Mouse (Mus musculus): ENCODE measurements around the gene Castor2.

Castor2 gene

GRCm38 (mm10) chr5:134164688-134165087, 65.2 kb downstream of the Castor2 start:
- Histone ChIP-seq H3K27me3 (ENCODE audit: control insufficient read depth, insufficient read depth, low read length, poor library complexity, severe bottlenecking) (no peaks in the 10 kb centered on the region), H3K36me3 (ENCODE audit: control insufficient read depth, insufficient read depth, low read length, poor library complexity, severe bottlenecking) (peaks cover 9% of the 10 kb centered on the region)
- DNase-seq (ENCODE audit: low read depth, low spot score): no peak

- Histone ChIP-seq H3K36me3 (ENCODE audit: control insufficient read depth, insufficient read depth, low read length, poor library complexity, severe bottlenecking) (peaks cover 15% of the 10 kb centered on the region), H3K27me3 (ENCODE audit: control insufficient read depth, insufficient read depth, low read length, poor library complexity, severe bottlenecking) (no peaks in the 10 kb centered on the region)
- no peak for DNase-seq (ENCODE audit: low read depth, low spot score)
Observed at GRCm38 (mm10) chr5:134166642-134167041, 67.1 kb downstream of the Castor2 start.

GRCm38 (mm10) chr5:134168033-134168432, 68.5 kb downstream of the Castor2 start:
- no peak for DNase-seq (ENCODE audit: low read depth, low spot score)
- no peaks in the 10 kb centered on the region for H3K27me3 ChIP-seq (ENCODE audit: control insufficient read depth, insufficient read depth, low read length, poor library complexity, severe bottlenecking)
- H3K36me3 ChIP-seq (ENCODE audit: control insufficient read depth, insufficient read depth, low read length, poor library complexity, severe bottlenecking): peaks cover 15% of the 10 kb centered on the region

GRCm38 (mm10) chr5:134169231-134169630, 69.7 kb downstream of the Castor2 start:
- Histone ChIP-seq H3K27me3 (ENCODE audit: control insufficient read depth, insufficient read depth, low read length, poor library complexity, severe bottlenecking) (no peaks in the 10 kb centered on the region), H3K36me3 (ENCODE audit: control insufficient read depth, insufficient read depth, low read length, poor library complexity, severe bottlenecking) (peaks cover 11% of the 10 kb centered on the region)
- DNase-seq (ENCODE audit: low read depth, low spot score): no peak

GRCm38 (mm10) chr5:134170167-134170566, 70.7 kb downstream of the Castor2 start:
- H3K36me3 ChIP-seq (ENCODE audit: control insufficient read depth, insufficient read depth, low read length, poor library complexity, severe bottlenecking): peaks cover 11% of the 10 kb centered on the region
- no peaks in the 10 kb centered on the region for H3K27me3 ChIP-seq (ENCODE audit: control insufficient read depth, insufficient read depth, low read length, poor library complexity, severe bottlenecking)
- no peak for DNase-seq (ENCODE audit: low read depth, low spot score)

- Histone ChIP-seq H3K27me3 (ENCODE audit: control insufficient read depth, insufficient read depth, low read length, poor library complexity, severe bottlenecking) (no peaks in the 10 kb centered on the region), H3K36me3 (ENCODE audit: control insufficient read depth, insufficient read depth, low read length, poor library complexity, severe bottlenecking) (peaks cover 6% of the 10 kb centered on the region; the same call in 1 of the 2 replicates)
Observed at GRCm38 (mm10) chr5:134173206-134173605, 73.7 kb downstream of the Castor2 start.

GRCm38 (mm10) chr5:134175696-134176095, 76.2 kb downstream of the Castor2 start:
- Histone ChIP-seq H3K27me3 (ENCODE audit: control insufficient read depth, insufficient read depth, low read length, poor library complexity, severe bottlenecking) (no peaks in the 10 kb centered on the region), H3K36me3 (ENCODE audit: control insufficient read depth, insufficient read depth, low read length, poor library complexity, severe bottlenecking) (peaks cover 4% of the 10 kb centered on the region; the same call in 1 of the 2 replicates)
- no peak for DNase-seq (ENCODE audit: low read depth, low spot score)

More at GRCm38 (mm10) chr5:134173206-134173605, 73.7 kb downstream of the Castor2 start:
- DNase-seq (ENCODE audit: low read depth, low spot score): peak; percentile 66

GRCm38 (mm10) chr5:134176169-134176881, 76.8 kb downstream of the Castor2 start, which contains the start of gene Rcc1l:
TSS of gene Rcc1l (minus strand) at chr5:134176774.
- peaks cover 2% of the 10 kb centered on the region; the same call in 1 of the 2 replicates for H3K36me3 ChIP-seq (ENCODE audit: control insufficient read depth, insufficient read depth, low read length, poor library complexity, severe bottlenecking)
- DNase-seq (ENCODE audit: low read depth, low spot score): peak; percentile 93
- no peaks in the 10 kb centered on the region for H3K27me3 ChIP-seq (ENCODE audit: control insufficient read depth, insufficient read depth, low read length, poor library complexity, severe bottlenecking)

- DNase-seq (ENCODE audit: low read depth, low spot score): no peak
- H3K36me3 ChIP-seq (ENCODE audit: control insufficient read depth, insufficient read depth, low read length, poor library complexity, severe bottlenecking): no peaks in the 10 kb centered on the region
- no peaks in the 10 kb centered on the region for H3K27me3 ChIP-seq (ENCODE audit: control insufficient read depth, insufficient read depth, low read length, poor library complexity, severe bottlenecking)
Observed at GRCm38 (mm10) chr5:134178536-134178935, 79.0 kb downstream of the Castor2 start.

GRCm38 (mm10) chr5:134179871-134180270, 80.4 kb downstream of the Castor2 start:
- peak; percentile 95 for DNase-seq (ENCODE audit: low read depth, low spot score)
- no peaks in the 10 kb centered on the region for H3K27me3 ChIP-seq (ENCODE audit: control insufficient read depth, insufficient read depth, low read length, poor library complexity, severe bottlenecking)
- H3K36me3 ChIP-seq (ENCODE audit: control insufficient read depth, insufficient read depth, low read length, poor library complexity, severe bottlenecking): no peaks in the 10 kb centered on the region

- H3K36me3 ChIP-seq (ENCODE audit: control insufficient read depth, insufficient read depth, low read length, poor library complexity, severe bottlenecking): no peaks in the 10 kb centered on the region
- DNase-seq (ENCODE audit: low read depth, low spot score): no peak
- H3K27me3 ChIP-seq (ENCODE audit: control insufficient read depth, insufficient read depth, low read length, poor library complexity, severe bottlenecking): no peaks in the 10 kb centered on the region
Observed at GRCm38 (mm10) chr5:134182172-134182571, 82.7 kb downstream of the Castor2 start.

- no peak for DNase-seq (ENCODE audit: low read depth, low spot score)
- no peaks in the 10 kb centered on the region for H3K27me3 ChIP-seq (ENCODE audit: control insufficient read depth, insufficient read depth, low read length, poor library complexity, severe bottlenecking)
- H3K36me3 ChIP-seq (ENCODE audit: control insufficient read depth, insufficient read depth, low read length, poor library complexity, severe bottlenecking): no peaks in the 10 kb centered on the region
Observed at GRCm38 (mm10) chr5:134182735-134183134, 83.2 kb downstream of the Castor2 start.

- Histone ChIP-seq H3K36me3 (ENCODE audit: control insufficient read depth, insufficient read depth, low read length, poor library complexity, severe bottlenecking) (no peaks in the 10 kb centered on the region), H3K27me3 (ENCODE audit: control insufficient read depth, insufficient read depth, low read length, poor library complexity, severe bottlenecking) (no peaks in the 10 kb centered on the region)
- no peak for DNase-seq (ENCODE audit: low read depth, low spot score)
Observed at GRCm38 (mm10) chr5:134183162-134183561, 83.7 kb downstream of the Castor2 start.

- H3K27me3 ChIP-seq (ENCODE audit: control insufficient read depth, insufficient read depth, low read length, poor library complexity, severe bottlenecking): no peaks in the 10 kb centered on the region
- peak; percentile 100 for DNase-seq (ENCODE audit: low read depth, low spot score)
- no peaks in the 10 kb centered on the region for H3K36me3 ChIP-seq (ENCODE audit: control insufficient read depth, insufficient read depth, low read length, poor library complexity, severe bottlenecking)
Observed at GRCm38 (mm10) chr5:134183880-134184808, 84.6 kb downstream of the Castor2 start, which contains the start of gene Gtf2ird2. TSS of gene Gtf2ird2 (plus strand) at chr5:134184019.

- no peaks in the 10 kb centered on the region for H3K27me3 ChIP-seq (ENCODE audit: control insufficient read depth, insufficient read depth, low read length, poor library complexity, severe bottlenecking)
- no peak for DNase-seq (ENCODE audit: low read depth, low spot score)
- H3K36me3 ChIP-seq (ENCODE audit: control insufficient read depth, insufficient read depth, low read length, poor library complexity, severe bottlenecking): no peaks in the 10 kb centered on the region
Observed at GRCm38 (mm10) chr5:134186059-134186458, 86.5 kb downstream of the Castor2 start.
